Mouse (Mus musculus) testis, adult 2 months (tissue): ENCODE measurements around the gene Mettl17.

ENCODE experiments used
- CTCF ChIP-seq: fragments of 200-500 bp; IDR thresholded peaks from 2 replicates; pipeline ENCODE4 v1.5.1; 2012; ENCODE audit warnings: low read depth, mild to moderate bottlenecking, inconsistent platforms, low read length, moderate library complexity; ENCODE audit not compliant: control insufficient read depth, insufficient read depth, insufficient replicate concordance
- POLR2A ChIP-seq: fragments of 200-500 bp; IDR thresholded peaks from 2 replicates; pipeline ENCODE4 v1.6.1; 2012; ENCODE audit warnings: low read depth, mild to moderate bottlenecking, inconsistent platforms, low read length, moderate library complexity; ENCODE audit not compliant: control insufficient read depth

DNA sequence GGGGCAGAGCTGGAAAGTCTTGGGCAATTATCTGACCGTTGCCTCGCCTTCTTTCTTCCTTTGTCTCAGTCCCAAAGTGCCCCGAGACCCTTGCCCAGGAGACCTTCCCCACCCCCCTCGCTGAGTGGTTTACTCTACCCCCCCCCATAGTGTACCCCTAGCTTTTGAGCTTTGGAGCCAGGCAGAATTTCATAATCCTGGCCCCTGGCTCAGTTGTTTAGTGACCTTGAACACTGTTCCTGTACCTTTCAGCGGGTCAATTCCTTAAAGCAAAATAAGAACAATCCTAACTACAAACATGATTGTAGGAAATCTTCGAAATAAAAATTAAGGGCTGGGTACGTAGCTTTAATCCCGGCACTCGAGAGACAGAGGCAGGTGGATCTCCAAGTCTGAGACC is 56.9 kb downstream of the Mettl17 start:
- TF ChIP-seq POLR2A (no peak), CTCF (no peak)
